Mouse (Mus musculus): Measurements from ENCODE around the gene Nat8f4. TPM values are rescaled to one million over a fixed set of nuclear protein-coding genes. Genes with fewer than 3 reads are reported as not detected.
"Not testable (repeated sequence)": the region's sequence is repeated elsewhere in the genome, so short reads cannot be mapped to it uniquely, and the experiment has no call there.

The Nat8f4 gene
- polyA plus RNA-seq, 1 experiment: not detected

GRCm38 (mm10) chr6:85911587-85911986 lies 6.9 kb upstream of the Nat8f4 start, which contains the start of gene Tprkb:
TSS of gene Tprkb (plus strand) at chr6:85911865.
- WGBS: 79% methylated on average over 3 of the region's 3 CpGs
- TF ChIP-seq POLR2A (IDR thresholded peaks at IDR 0.05; ENCODE audit: insufficient read depth, low read depth, low read length) (no peak), CTCF (IDR thresholded peaks at IDR 0.05; ENCODE audit: insufficient read depth, low read depth, low read length) (no peak)
- Histone ChIP-seq H3K4me3 (ENCODE audit: insufficient read depth, low read depth, low read length) (no peak within 1 kb of the TSS), H3K4me1 (ENCODE audit: control insufficient read depth, insufficient read depth, low read length) (peaks cover 11% of the 10 kb centered on the region), H3K27ac (ENCODE audit: insufficient read depth, low read depth, low read length) (no peak within 1 kb of the TSS)

DNA sequence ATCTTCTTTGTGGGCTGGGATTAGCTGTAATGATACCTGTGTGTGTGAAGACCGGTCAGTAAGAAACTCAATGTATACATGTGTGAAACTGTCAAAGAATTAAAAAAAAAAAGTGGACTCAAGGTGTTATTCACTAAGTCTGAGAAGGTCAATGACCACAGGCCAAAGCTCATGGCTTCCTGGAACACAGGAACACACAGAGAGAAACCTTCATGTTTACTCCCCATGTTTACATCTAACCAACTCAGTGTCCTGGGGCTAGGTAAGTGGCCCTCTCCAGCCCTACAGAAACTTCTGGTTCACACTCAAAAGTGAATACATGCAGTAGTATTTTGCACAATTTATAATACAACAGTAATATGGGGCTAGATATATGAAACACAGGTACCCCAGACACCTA lies 5.0 kb upstream of the Nat8f4 start:
- Histone ChIP-seq H3K27ac (ENCODE audit: insufficient read depth, low read depth, low read length) (no peak overlapping the region), H3K4me1 (ENCODE audit: control insufficient read depth, insufficient read depth, low read length) (peaks cover 11% of the 10 kb centered on the region), H3K4me3 (ENCODE audit: insufficient read depth, low read depth, low read length) (no peak overlapping the region)
- WGBS: 95% methylated on average over 1 of the region's 1 CpGs
- TF ChIP-seq CTCF (IDR thresholded peaks at IDR 0.05; ENCODE audit: insufficient read depth, low read depth, low read length): no peak
- no peak for TF ChIP-seq POLR2A (IDR thresholded peaks at IDR 0.05; ENCODE audit: insufficient read depth, low read depth, low read length)

DNA sequence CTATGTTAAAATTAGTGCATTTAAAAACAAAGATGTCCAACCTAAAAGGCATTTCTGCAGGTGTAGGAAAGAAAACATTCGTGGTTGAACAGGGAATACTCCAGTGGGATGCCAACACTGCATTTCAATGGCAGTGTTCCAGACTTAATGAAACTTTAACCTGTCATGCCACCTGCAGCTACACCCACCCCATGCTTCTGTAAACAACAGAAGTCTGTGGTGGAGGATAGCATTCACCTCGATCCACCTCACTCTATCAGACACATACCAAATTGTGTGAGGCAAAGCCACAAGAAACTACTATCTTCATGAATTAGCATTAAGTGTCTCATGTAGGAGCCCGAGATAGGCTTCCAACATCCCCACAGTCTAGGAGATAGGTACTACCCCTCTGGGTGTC lies 3.7 kb upstream of the Nat8f4 start:
- H3K27ac ChIP-seq (ENCODE audit: insufficient read depth, low read depth, low read length): no peak overlapping the region
- no peak overlapping the region for H3K4me3 ChIP-seq (ENCODE audit: insufficient read depth, low read depth, low read length)
- peaks cover 11% of the 10 kb centered on the region for H3K4me1 ChIP-seq (ENCODE audit: control insufficient read depth, insufficient read depth, low read length)
- TF ChIP-seq CTCF (IDR thresholded peaks at IDR 0.05; ENCODE audit: insufficient read depth, low read depth, low read length) (no peak), POLR2A (IDR thresholded peaks at IDR 0.05; ENCODE audit: insufficient read depth, low read depth, low read length) (no peak)
- WGBS: 79% methylated on average over 3 of the region's 3 CpGs

- not testable (repeated sequence) for H3K4me3 ChIP-seq (ENCODE audit: insufficient read depth, low read depth, low read length)
- Histone ChIP-seq H3K4me1 (ENCODE audit: control insufficient read depth, insufficient read depth, low read length) (peaks cover 11% of the 10 kb centered on the region), H3K27ac (ENCODE audit: insufficient read depth, low read depth, low read length) (peak overlapping the region; percentile 69)
- 33% methylated on average over 2 of the region's 2 CpGs for WGBS
These were observed 2.2 kb upstream of the Nat8f4 start for GRCm38 (mm10) chr6:85906911-85907351.

DNA sequence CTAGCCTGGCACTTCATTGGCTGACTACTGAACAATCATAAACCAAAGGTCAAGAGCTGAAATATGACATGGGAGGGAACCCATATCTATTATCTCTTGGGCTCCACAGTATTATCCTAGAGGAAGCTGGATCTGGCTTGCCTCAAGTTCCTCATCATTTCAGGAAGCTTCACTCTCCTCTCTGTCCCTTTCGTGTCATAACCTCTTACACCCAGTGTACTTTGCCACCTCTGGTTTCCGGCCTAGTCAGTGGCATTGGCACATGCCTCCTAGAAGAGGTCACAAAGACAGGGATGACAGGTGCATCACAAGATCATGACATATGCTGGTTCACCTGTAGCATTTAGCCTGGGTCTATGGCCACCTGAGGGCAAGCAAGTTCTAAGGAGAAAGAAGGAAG lies 2.4 kb downstream of the Nat8f4 start:
- no peak overlapping the region for H3K4me3 ChIP-seq (ENCODE audit: insufficient read depth, low read depth, low read length)
- TF ChIP-seq POLR2A (IDR thresholded peaks at IDR 0.05; ENCODE audit: insufficient read depth, low read depth, low read length) (no peak), CTCF (IDR thresholded peaks at IDR 0.05; ENCODE audit: insufficient read depth, low read depth, low read length) (no peak)
- H3K27ac ChIP-seq (ENCODE audit: insufficient read depth, low read depth, low read length): no peak overlapping the region
- 97% methylated on average over 2 of the region's 2 CpGs for WGBS
- peaks cover 6% of the 10 kb centered on the region; the same call in 1 of the 2 replicates for H3K4me1 ChIP-seq (ENCODE audit: control insufficient read depth, insufficient read depth, low read length)

DNA sequence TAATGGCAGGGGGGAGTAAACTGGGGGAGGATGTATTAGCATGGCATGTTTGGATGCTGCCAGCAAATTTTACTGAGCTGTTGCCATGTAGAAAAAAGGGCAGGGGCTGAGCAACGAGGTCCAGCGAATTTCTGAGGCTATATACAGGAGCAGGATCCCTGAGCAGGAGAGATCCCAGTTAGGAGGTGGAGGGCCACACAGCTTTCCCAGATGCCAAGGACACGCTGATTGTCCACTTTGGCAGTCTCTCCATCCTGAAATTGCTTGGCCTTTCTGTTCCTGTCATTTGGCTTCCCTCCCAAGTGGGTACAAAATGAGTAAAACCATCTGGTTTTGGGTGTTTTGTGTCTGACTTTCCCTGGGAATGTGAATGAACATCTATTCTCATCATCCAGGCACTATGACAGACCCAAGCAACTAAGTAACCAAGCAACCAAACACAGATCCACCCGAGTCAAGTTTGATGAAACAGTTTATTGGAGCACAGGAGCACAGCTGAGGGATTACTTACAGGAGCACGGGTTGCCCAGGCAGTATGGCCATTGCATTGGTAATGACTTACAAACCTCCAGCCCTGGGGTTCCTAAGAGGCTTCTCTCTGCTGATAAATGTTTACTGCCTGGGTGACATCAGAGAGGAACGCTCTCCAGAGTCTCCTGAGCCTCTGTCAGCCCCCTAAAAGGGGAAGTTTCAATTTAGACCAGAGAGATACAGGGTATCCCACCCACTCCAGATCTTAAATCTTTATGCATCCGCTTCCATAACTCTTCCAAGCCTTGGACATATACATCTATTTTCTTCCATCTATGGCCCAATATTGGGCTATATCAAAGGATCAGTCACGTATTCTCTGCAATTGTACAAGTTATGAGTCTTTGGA lies 5.8 kb downstream of the Nat8f4 start:
- H3K4me1 ChIP-seq (ENCODE audit: control insufficient read depth, insufficient read depth, low read length); H3K4me3 ChIP-seq (ENCODE audit: insufficient read depth, low read depth, low read length); H3K27ac ChIP-seq (ENCODE audit: insufficient read depth, low read depth, low read length): not testable (repeated sequence)
- WGBS: 72% methylated on average over 7 of the region's 8 CpGs

DNA sequence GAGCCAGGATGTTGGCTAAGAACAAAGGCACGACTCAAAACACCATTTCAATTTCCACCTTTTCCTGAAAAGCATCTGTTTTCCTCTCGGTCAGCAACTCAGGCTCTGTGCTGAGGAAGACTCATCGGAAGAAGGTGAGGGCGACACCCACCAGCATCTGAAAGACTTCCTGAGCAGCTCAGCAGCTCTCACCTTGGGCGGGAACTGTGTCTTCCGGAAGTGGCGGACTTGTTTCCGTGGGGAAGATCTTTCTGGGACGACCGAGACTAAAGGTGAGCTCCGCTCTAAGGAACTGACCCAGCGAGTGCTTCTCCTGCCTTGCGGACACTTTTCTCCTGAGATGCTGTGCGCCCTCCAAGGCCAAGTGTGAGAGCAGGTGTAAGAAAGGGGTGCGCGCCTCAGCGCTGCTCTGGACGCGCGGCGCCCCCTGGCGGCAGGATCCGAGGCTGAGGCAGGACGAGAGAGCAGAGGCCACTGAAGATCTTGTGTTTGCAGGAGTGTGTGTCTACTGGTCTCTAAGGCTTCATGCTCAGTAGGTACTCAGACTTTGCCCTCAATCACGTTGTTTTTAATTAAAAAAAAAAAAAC lies 9.5 kb downstream of the Nat8f4 start:
- not testable (repeated sequence) for H3K4me1 ChIP-seq (ENCODE audit: control insufficient read depth, insufficient read depth, low read length); H3K4me3 ChIP-seq (ENCODE audit: insufficient read depth, low read depth, low read length); H3K27ac ChIP-seq (ENCODE audit: insufficient read depth, low read depth, low read length)
- WGBS: 70% methylated on average over 25 of the region's 25 CpGs

DNA sequence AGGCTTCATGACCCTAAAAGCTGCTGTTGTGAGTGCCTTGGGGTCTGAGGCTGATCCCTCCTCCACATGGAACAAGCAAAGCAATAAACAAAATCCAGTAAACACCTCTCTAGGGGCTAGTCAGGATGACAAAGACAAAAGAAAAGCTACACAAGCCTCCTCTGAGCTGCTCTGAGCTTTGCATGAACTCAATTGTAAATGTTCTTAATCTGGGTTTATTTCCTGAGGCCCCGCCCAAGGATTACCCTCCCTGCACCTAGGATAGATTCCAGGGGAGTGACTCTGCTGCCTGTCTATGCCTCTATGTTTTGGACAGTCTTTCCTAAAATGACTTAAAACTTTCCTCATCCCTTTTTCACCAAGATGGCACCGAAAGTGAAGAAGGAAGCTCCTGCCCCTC lies 15.7 kb downstream of the Nat8f4 start:
- H3K4me1 ChIP-seq (ENCODE audit: control insufficient read depth, insufficient read depth, low read length): no peaks in the 10 kb centered on the region
- H3K27ac ChIP-seq (ENCODE audit: insufficient read depth, low read depth, low read length): no peak overlapping the region
- WGBS: 95% methylated on average over 2 of the region's 2 CpGs
- TF ChIP-seq POLR2A (IDR thresholded peaks at IDR 0.05; ENCODE audit: insufficient read depth, low read depth, low read length) (no peak), CTCF (IDR thresholded peaks at IDR 0.05; ENCODE audit: insufficient read depth, low read depth, low read length) (no peak)
- no peak overlapping the region for H3K4me3 ChIP-seq (ENCODE audit: insufficient read depth, low read depth, low read length)

DNA sequence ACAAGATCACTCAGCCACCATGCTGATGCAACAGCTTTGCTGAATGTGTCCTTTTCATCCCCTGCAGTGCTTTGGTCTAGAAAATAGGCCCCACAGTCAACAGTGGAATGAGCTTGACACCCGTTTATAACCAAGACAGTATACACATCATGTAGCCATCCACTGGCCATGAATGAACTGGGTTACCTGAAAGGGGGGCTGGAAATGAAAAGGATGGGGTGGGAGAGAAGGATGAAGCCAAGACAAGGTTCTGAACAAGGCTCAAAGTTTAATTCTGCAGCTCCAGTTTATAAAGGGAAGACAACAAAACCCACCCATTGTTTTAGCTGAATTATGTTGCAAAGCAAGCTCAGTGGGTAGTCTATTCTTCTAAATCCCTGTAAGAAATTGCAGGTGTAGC lies 20.4 kb downstream of the Nat8f4 start:
- 87% methylated on average over 1 of the region's 1 CpGs for WGBS
- TF ChIP-seq POLR2A (IDR thresholded peaks at IDR 0.05; ENCODE audit: insufficient read depth, low read depth, low read length) (no peak), CTCF (IDR thresholded peaks at IDR 0.05; ENCODE audit: insufficient read depth, low read depth, low read length) (no peak)
- no peaks in the 10 kb centered on the region for H3K4me1 ChIP-seq (ENCODE audit: control insufficient read depth, insufficient read depth, low read length)
- H3K4me3 ChIP-seq (ENCODE audit: insufficient read depth, low read depth, low read length): no peak overlapping the region
- H3K27ac ChIP-seq (ENCODE audit: insufficient read depth, low read depth, low read length): no peak overlapping the region

DNA sequence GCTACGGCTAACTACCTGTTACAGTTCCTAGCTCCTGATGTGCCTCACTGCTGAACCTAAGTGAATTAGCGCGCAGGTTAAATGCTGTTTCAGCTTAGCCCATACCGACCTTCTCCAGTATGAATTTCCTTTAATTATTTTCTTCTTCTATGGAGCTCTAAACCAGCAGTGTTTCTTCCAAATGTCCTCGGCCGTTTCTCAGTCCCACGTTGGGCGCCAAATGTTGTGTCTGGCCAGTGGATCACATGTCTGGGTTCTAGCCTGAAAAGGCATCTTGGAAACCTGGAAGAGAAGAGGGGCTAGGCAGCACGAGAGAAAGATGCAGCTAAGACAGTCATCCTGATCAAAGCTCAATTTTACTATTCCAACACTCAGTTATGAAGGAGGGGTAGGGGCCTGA lies 21.4 kb downstream of the Nat8f4 start:
- not testable (repeated sequence) for H3K4me1 ChIP-seq (ENCODE audit: control insufficient read depth, insufficient read depth, low read length); H3K4me3 ChIP-seq (ENCODE audit: insufficient read depth, low read depth, low read length); H3K27ac ChIP-seq (ENCODE audit: insufficient read depth, low read depth, low read length)
- WGBS: 91% methylated on average over 9 of the region's 9 CpGs

DNA sequence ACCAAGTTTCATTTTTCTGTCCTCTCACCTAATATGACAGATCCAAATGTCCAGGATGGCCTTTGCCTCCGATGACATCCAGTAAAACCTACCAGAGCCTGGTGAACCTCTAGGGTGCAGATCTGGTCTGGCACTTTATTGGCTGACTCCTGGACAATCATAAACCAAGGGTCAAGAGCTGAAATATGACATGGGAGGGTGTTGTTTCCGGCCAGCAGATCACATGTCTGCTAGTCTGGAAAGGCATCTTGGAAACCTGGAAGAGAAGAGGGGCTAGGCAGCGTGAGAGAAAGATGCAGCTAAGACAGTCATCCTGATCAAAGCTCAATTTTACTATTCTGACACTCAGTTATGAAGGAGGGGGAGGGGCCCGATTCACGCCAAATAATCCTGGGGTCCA lies 35.7 kb downstream of the Nat8f4 start, which contains the start of gene Nat8f2:
Nat8f2 (minus strand) TSS at position 153 of the 400 bp plus-strand sequence.
- not testable (repeated sequence) for H3K27ac ChIP-seq (ENCODE audit: insufficient read depth, low read depth, low read length)
- WGBS: 82% methylated on average over 5 of the region's 5 CpGs

More for the DNA sequence above, 35.7 kb downstream of the Nat8f4 start, which contains the start of gene Nat8f2:
- H3K4me1 ChIP-seq (ENCODE audit: control insufficient read depth, insufficient read depth, low read length); H3K4me3 ChIP-seq (ENCODE audit: insufficient read depth, low read depth, low read length): not testable (repeated sequence)
